Mouse (Mus musculus) thymus, postnatal 25 days (tissue): ENCODE data around the gene Gm21750.
"Not testable (repeated sequence)": the region's sequence is repeated elsewhere in the genome, so short reads cannot be mapped to it uniquely, and the experiment has no call there.

Source experiments
- DNase-seq: peaks from one replicate; pipeline ENCODE4 v3.0.0; 2022

Gm21750 gene

GRCm38 (mm10) chr14:73660925-73661324 lies at the start of gene Gm21750:
TSS of gene Gm21750 (plus strand) at chr14:73661225.
- not testable (repeated sequence) for DNase-seq

GRCm38 (mm10) chr14:73614961-73615360 lies 46.1 kb upstream of the Gm21750 start:
- not testable (repeated sequence) for DNase-seq

GRCm38 (mm10) chr14:73620880-73621279 lies 40.1 kb upstream of the Gm21750 start:
- DNase-seq: no peak

GRCm38 (mm10) chr14:73622988-73623387 lies 38.0 kb upstream of the Gm21750 start:
- no peak for DNase-seq

- DNase-seq: no peak
Observed at GRCm38 (mm10) chr14:73625469-73625868, 35.6 kb upstream of the Gm21750 start.

- DNase-seq: no peak
Observed at GRCm38 (mm10) chr14:73631511-73631910, 29.5 kb upstream of the Gm21750 start.

- no peak for DNase-seq
Observed at GRCm38 (mm10) chr14:73632648-73633263, 28.3 kb upstream of the Gm21750 start.

- DNase-seq: no peak
Observed at GRCm38 (mm10) chr14:73634356-73634755, 26.7 kb upstream of the Gm21750 start.

- peak; percentile 7 for DNase-seq
Observed at GRCm38 (mm10) chr14:73637460-73637859, 23.6 kb upstream of the Gm21750 start.

- no peak for DNase-seq
Observed at GRCm38 (mm10) chr14:73650179-73650578, 10.8 kb upstream of the Gm21750 start.

GRCm38 (mm10) chr14:73670091-73670490 lies 9.1 kb downstream of the Gm21750 start:
- DNase-seq: no peak

GRCm38 (mm10) chr14:73687726-73688125 lies 26.7 kb downstream of the Gm21750 start:
- no peak for DNase-seq

- DNase-seq: no peak
Observed at GRCm38 (mm10) chr14:73688427-73688826, 27.4 kb downstream of the Gm21750 start.

GRCm38 (mm10) chr14:73700256-73700655 lies 39.2 kb downstream of the Gm21750 start:
- DNase-seq: no peak

- DNase-seq: no peak
Observed at GRCm38 (mm10) chr14:73709412-73710110, 48.5 kb downstream of the Gm21750 start.
